Mouse (Mus musculus) cerebellum, adult 2 months (tissue): Measurements from ENCODE around the gene Ugdh.

ENCODE experiments used
- CTCF ChIP-seq: fragments of 200-500 bp; IDR thresholded peaks from 2 replicates; pipeline ENCODE4 v1.5.1; 2011; ENCODE audit warnings: low read depth, mild to moderate bottlenecking, control low read depth, low read length, moderate library complexity, borderline replicate concordance; ENCODE audit not compliant: insufficient read depth
- POLR2A ChIP-seq: fragments of 200-500 bp; IDR thresholded peaks from 2 replicates; pipeline ENCODE4 v1.6.1; 2011; ENCODE audit warnings: low read length, control low read depth, borderline replicate concordance; ENCODE audit not compliant: insufficient read depth

DNA sequence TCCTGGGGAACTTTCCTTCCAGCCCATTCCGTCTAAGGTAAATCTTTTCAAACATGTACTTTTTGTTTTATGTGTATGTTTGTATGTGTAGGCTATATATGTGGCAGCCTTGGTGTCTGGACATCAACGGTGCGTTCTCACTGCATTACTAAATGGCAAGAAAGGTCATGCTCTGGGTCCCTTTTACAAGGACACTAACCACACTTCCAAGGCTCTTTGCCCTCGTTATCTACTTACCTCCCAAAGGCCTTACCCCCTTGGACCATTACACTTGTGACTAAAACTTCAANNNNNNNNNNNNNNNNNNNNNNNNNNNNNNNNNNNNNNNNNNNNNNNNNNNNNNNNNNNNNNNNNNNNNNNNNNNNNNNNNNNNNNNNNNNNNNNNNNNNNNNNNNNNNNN lies 47.2 kb upstream of the Ugdh start:
- TF ChIP-seq CTCF = no peak
- TF ChIP-seq POLR2A = no peak
